Mouse (Mus musculus): ENCODE data around the gene Tcf21.

Gene Tcf21

DNA sequence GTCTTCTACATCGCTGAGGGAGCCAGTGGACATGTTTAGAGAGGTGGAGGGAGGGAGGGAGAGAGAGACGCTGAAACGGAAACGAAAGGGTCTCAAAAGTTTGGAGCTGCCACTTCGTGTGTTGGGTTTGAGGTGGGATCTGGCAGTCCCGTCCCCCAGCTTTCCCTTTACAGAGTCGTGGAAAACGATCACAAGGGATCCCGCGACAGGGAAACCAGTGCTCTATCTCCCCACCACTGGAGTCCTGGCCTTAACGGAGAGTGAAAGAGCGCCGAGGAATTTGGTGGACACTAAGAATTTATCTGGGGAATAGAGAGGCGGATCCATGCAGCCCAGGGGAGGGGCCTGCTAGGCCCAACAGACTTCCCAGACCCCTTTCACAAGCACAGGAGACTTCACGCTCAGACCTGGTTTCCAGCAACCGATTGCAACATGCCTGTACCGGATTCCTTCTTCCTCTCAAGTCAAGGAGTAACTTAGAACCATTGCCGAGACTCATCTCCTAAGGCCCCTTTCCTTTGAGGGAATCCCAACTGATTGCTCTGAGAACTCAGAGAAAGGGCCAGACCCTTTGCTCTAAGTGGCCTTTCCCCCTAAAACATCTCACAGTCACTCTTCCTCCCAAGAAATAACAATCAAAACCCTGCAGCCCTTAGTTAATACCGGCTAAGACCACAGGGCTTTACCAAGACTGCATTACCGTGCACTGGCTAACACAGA lies at the start of gene Tcf21:
Tcf21 (minus strand) TSS at position 304 of the 720 bp plus-strand sequence.
- DNase-seq (ENCODE audit: low spot score in 2 of 2), result no peak

DNA sequence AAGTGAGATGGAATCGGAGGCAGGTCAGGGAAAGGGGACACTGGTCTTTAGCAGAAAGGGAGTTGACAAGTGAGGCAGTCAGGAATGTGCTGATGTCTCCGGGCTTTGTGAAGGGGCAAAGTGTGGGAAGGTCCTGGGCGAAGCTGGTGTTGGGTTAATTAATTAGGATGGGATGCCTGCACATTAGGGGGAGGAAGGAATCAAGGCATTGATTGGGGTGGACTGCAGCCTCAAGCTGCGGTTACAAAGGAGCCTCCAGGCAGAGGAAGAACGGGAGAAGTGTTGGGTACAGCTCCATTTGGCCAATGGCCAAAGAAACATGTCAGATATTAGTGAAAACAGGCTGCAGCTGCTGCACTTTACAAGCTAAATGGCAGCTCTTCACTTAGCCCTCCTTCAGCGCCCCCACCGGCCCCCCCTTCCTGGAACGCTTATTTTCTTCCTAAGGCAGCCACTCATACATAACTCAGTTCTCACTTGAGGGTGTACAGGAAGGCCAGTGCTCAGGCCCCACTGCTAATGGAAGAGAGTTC lies 48.5 kb upstream of the Tcf21 start:
- DNase-seq (ENCODE audit: low spot score in 2 of 2), result peak; percentile 24 to 27

GRCm38 (mm10) chr10:22867210-22867609 lies 47.2 kb upstream of the Tcf21 start:
- no peak for DNase-seq (ENCODE audit: low spot score in 2 of 2)

- no peak for DNase-seq (ENCODE audit: low spot score in 2 of 2)
Observed at GRCm38 (mm10) chr10:22858111-22858510, 38.1 kb upstream of the Tcf21 start.

GRCm38 (mm10) chr10:22854330-22854729 lies 34.4 kb upstream of the Tcf21 start:
- DNase-seq (ENCODE audit: low spot score in 2 of 2), result no peak

DNA sequence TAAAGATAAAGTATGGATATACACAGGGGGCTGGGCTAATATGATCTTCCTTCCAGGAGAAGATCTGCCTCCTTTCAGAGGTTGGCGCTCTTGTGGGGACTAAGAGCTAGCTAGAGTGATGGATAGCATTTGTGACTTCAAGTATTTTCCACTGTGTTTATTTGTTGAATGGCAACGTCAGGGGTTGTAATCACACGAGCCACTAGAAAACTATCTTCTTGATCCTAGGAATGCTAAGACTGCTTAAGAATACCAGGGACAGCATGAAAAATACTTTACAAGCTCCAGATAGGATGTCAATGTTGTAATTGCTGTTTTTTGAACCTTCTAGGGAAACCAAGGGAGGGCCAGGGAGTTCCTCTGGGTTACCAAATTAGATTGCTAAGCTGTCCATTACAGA lies 25.4 kb upstream of the Tcf21 start:
- no peak for DNase-seq (ENCODE audit: low spot score in 2 of 2)

GRCm38 (mm10) chr10:22844731-22845130 lies 24.8 kb upstream of the Tcf21 start:
- no peak for DNase-seq (ENCODE audit: low spot score in 2 of 2)

DNA sequence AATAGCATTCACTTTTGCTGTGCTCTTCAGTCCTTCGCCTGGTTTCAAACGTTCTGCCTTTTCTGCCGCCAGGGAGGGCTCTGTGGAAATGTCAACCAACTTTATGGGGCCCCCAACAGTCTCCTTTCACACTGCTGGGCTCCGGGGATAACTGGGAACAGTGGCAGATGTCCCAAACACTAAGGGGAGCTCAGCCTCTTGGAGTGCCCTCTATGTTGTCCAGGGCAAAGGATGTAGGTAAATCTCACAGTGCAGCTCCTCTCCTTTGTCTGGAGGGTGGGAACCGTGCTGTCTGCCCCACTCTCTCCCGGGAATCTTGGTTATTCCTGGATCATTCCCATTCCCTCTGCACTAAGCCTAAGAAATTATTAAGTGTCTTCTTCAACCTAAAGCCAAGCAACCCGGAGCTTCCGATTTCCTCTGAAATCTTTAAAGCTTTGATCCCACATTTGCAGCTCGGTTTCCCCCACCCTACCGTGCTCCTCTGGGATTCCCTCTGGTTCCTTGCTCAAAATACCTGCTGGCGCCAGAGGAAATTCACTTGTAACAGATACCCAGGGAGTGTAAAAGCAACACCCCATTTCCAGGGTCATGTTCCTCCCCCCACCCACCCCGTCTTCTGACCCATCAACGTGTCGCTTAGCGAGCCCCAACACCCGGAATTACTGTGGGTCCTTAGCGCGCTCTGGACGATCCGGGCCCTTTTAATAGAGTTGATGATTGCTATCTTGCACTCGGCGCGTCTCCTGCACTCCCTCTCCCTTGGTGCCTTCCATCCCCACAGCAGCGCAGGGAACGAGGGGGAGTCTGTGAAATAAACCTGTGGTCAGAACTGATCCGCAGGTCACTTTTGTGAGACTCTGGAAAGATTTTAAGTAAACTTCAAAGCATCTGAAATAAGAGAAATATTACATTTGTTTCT lies 23.7 kb upstream of the Tcf21 start:
- DNase-seq (ENCODE audit: low spot score in 2 of 2), result no peak

GRCm38 (mm10) chr10:22842781-22843439 lies 22.9 kb upstream of the Tcf21 start:
- DNase-seq (ENCODE audit: low spot score in 2 of 2), result no peak

DNA sequence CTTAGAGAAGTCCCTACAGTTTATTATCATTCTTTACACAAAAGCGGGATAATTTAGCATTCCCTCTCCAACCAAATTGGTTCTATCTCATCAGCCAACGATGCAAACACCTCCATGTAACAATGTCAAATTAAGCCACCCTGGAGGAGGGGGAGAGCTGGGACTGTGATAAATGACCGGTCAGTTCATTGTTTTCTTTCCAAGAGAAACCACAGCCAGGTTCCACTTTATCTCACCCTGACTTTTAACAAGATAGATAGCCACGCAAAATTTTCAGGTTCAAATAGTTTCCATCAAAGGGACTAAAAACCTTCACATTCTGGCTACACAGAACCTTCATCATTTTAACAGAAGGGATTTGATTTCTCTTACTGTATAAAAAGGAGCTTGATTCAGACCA lies 22.1 kb upstream of the Tcf21 start:
- no peak for DNase-seq (ENCODE audit: low spot score in 2 of 2)

DNA sequence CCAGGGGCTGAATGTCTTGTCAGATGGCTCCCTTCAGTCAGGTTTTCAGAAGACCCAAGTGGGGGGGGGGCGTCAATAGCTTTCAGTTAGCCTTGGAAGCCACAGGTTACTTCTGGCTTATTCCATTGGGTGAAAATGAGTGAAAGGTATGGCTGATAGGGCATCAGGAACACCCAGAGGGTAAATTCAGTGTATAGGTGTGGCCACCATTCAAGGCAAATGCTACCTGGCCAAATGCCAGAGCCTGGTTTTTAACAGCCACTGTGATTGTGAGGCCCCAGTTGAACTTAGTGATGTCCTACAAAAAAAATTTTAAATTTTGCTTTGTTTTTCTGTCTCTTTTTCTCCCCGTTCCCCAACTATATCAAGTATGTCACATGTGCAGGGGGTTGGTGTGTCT lies 6.3 kb upstream of the Tcf21 start:
- no peak for DNase-seq (ENCODE audit: low spot score in 2 of 2)

DNA sequence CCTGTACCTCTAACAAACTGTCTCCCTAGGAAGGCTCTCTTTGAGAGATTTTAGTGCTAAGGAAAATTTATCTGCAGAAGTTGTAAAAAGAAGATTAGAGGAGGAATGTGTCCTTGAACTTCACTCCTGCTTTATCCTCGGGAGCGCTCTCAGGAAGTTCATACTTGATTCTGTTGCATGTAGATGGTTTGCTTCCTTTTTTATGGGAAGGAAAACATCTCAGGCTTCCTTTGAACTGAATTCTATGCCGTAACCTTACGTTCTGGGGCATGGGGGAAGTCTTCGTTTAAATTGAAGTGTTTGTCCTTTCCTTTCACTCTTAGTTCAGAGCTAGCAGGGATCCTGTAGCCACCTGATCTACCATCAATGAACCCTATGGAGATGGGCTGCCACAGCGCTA lies 2.9 kb upstream of the Tcf21 start:
- DNase-seq (ENCODE audit: low spot score in 2 of 2), result no peak

DNA sequence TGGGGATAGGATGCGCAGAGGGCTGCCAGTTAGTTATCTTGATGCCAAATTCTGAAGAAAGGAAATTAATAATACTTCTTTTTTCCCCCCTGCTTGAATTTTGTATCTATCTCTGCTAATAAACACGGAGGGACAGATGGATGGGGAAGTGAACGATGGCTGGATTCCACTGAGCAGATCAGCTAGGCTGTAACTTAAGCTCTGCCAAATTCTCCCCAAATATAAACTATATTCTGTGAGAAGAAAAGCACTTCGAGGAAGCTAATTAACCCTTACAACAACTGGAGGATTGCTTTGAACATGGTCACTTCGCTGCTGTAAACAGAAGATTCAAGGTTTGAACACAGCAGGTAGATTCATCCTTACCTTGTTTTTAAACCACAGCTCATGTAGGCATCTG lies 2.5 kb upstream of the Tcf21 start:
- DNase-seq (ENCODE audit: low spot score in 2 of 2), result no peak

GRCm38 (mm10) chr10:22821709-22822108 lies 1.7 kb upstream of the Tcf21 start:
- DNase-seq (ENCODE audit: low spot score in 2 of 2), result no peak

- DNase-seq (ENCODE audit: low spot score in 2 of 2), result no peak
Observed at GRCm38 (mm10) chr10:22821267-22821666, 1.3 kb upstream of the Tcf21 start.

DNA sequence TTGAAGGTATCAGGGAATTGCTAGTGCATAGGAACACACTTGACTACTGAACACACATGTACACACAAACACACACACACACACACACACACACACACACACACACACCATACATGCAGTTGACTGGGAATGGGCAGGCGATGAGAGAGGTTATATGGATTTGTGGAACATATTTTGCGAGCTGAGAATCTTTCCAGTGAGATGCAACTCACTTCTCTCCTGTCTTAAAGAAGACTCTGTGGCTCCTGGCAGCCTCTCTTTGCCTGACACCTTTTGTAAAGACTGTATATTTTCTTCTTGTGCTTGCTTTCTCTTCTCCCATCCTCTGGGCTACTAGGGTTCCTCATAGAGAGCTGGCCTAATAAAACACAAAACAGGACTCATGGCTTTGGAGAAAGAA lies 867 bp upstream of the Tcf21 start:
- no peak for DNase-seq (ENCODE audit: low spot score in 2 of 2)

DNA sequence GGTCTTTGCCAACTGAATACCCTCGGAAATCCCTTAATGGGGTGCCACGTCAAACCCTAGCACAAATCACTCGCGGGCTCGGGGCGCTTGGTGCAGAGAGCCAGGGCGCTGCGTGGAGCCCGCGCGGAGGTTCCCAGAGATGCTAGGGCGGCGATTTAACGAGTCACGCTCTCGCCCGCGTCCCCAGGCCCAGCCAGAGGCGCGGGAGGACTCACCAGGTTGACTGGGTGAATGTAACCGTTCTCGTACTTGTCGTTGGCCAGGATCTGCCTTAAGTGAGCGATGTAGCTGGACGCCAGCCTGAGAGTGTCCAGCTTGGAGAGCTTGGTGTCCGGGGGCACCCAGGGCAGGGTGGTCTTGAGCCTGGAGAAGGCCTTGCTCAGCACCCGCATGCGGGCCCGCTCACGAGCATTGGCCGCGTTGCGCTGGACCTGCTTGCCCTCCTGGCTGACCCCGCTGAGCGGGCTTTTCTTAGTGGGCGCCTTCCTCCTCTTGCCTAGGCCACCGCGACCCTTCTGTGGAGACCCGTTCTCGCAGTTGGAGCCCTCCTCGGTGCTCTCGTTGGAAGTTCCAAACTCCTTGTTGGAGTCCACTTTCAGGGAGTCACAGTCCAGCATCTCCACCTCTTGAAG lies 619 bp downstream of the Tcf21 start:
- no peak for DNase-seq (ENCODE audit: low spot score in 2 of 2)

DNA sequence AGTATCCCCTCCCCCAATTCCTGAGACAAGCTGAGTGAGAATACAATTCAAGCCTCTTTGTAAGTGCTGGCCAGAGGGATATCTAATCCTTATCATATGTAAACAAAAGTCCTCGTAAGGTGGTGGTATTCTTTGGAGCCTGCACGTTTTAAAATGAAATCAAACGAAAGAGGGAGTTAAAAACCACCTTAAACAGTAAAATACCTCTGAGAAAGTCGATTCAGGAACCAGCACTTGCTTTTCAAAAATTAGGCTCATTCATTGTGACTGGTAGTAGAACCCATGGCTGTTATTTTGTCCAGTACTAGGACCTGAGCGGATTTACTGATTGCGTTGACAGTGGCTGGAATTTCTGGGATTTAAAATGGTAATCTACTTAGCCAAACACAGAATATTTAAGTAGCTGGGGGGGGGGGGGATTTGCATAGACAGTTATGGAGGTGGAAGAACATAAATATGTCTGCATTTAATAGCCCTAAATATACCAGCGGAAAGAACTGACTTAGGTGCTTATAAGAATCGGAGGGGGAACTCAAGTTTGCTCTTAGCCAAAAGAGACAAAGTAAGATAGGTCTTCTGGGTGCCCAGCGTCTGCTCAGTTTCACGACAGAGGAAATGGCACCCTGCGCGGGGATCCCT lies 1.3 kb downstream of the Tcf21 start:
- no peak for DNase-seq (ENCODE audit: low spot score in 2 of 2)

DNA sequence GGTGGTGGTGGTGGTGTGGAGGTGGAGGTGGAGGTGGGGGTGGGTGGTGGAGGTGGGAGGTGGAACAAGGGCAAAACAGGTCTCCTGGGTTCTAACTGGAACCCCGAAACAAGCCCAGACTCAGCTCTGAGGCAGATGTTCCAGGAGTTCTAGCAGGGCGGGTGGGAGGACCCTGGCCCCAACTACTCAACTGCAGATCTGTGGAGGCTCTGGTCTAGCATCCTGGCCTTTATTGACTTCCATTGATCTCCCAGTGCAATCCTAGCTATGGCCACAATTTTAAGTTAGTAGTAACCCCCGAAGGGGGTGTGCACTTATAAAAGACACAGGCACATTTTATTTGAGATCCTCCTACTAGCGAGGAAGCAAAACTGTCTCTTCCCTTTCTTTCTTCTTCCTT lies 2.0 kb downstream of the Tcf21 start:
- DNase-seq (ENCODE audit: low spot score in 2 of 2), result no peak

DNA sequence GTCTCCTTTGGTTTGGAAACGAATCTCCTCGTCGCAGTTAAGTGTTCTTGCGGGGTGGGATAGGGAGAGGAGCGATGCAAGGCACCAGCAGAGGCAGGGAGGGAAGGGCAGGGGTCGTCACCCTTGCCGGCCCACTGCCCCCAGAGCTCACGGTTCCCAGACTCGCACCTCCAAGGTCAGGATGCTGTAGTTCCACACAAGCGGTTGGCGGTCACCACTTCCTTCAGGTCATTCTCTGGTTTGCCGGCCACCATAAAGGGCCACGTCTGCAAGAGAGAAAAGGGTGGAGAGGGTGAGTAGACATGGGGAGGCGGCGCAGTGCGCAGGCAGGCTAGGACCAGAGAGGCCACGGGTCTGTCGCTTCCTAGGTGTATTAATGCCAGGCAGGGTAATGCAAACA lies 2.4 kb downstream of the Tcf21 start:
- DNase-seq (ENCODE audit: low spot score in 2 of 2), result no peak

- no peak for DNase-seq (ENCODE audit: low spot score in 2 of 2)
Observed at GRCm38 (mm10) chr10:22816237-22816762, 3.7 kb downstream of the Tcf21 start.

All from right cerebral cortex, postnatal 10 days (tissue).